Mouse (Mus musculus): Measurements from ENCODE around the gene Sacm1l. TPM values are rescaled to one million over a fixed set of nuclear protein-coding genes. Genes with fewer than 3 reads are reported as not detected.

Sacm1l gene
- total RNA-seq (2014; fragmentation: Nextera tagmentation) (42.3 and 43.3 TPM in 2 replicates), total RNA-seq (2017) (54.7 and 59.7 TPM in 2 replicates), polyA plus RNA-seq (2012) (1.8 and 2.0 TPM in 2 replicates)

DNA sequence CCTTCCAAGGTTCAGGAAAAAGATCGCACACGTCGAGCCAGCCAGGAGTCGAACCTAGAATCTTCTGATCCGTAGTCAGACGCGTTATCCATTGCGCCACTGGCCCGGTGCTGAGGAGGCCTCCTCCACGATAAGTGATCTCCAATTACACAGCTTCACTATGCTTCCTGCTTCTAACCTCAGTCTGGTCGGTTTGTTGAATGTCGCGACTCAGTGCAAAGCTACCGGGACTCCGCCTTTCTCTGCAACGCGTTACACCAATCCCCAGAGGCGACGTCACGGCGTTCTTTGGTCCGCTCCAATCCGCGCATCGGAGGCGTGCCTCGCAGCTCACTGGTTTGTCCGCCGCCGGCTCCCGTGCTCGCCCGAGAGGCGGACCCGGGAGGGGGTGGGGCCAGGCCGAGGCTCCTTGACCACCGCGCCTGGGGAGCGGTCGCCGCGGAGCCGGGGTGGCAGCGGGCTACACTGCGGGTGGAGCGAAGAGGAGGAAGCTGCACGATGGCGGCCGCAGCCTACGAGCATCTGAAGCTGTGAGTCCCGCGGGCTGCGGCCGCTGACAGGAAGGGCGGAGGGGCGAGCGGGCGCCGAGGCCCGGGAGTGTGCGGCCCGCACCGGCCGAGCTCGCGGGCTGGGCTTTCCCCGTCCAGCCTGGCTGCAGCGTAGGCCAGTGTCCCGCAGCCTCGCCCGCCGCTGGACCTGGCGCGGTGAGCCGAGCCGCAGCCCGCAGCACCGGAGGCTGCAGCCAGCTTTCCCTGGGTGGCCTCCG, at the start of gene Sacm1l:
Gene Sacm1l (plus strand): TSS at position 368 of the 766 bp plus-strand sequence.
- ATAC-seq (ENCODE audit: extremely low read depth, insufficient number of reproducible peaks, low FRiP score, poor library complexity, severe bottlenecking) = peak; percentile 99

DNA sequence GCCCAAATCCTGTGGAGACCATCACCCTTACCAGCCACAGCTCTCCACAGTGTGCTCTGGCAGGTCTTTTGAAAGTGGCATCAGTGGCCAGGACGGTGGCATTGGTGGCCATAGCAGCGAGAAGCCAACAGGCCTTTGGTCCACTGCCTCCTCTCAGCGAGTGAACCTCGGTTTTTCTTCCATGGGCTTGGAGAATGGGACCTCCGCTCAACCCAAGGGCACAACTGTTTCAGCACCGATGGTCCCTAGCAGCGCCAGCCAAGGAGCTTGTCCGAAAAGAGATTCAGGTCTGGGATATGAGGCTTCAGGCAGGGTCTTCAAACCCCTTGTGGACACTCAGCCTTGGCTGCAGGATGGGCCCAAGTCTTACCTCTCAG, 49.7 kb upstream of the Sacm1l start:
- no peaks in the 10 kb centered on the region for H3K9me3 ChIP-seq (replicated peaks)
- peaks cover 65% of the 10 kb centered on the region for H3K4me1 ChIP-seq (ENCODE audit: insufficient read depth, low read depth, low read length)
- ATAC-seq (ENCODE audit: extremely low read depth, insufficient number of reproducible peaks, low FRiP score, poor library complexity, severe bottlenecking) = no peak
- H3K27me3 ChIP-seq (ENCODE audit: insufficient read depth, low read length) = peaks cover 7% of the 10 kb centered on the region; the same call in 1 of the 2 replicates
- DNase-seq (ENCODE audit: low spot score) = no peak
- no peak for TF ChIP-seq TAL1 (conservative IDR thresholded peaks at IDR 0.05; ENCODE audit: low read depth, low read length)
- TF ChIP-seq GATA2 (IDR thresholded peaks at IDR 0.05; ENCODE audit: borderline replicate concordance, low read depth, low read length) = no peak
- no peak for TF ChIP-seq GATA1 (IDR thresholded peaks at IDR 0.05; ENCODE audit: borderline replicate concordance, low read length)
- no peak for TF ChIP-seq POLR2AphosphoS5 (IDR thresholded peaks at IDR 0.05; ENCODE audit: insufficient replicate concordance, low read depth, low read length)
- no peak for TF ChIP-seq CTCF (IDR thresholded peaks at IDR 0.05; ENCODE audit: low read depth, low read length)
- peak overlapping the region; percentile 77 for H3K4me3 ChIP-seq (ENCODE audit: low read depth, low read length)
- peaks cover 56% of the 10 kb centered on the region for H3K36me3 ChIP-seq (replicated peaks)

More for the DNA sequence above, at the start of gene Sacm1l:
- Histone ChIP-seq H3K4me3 (ENCODE audit: low read depth, low read length) (peak within 1 kb of the TSS; percentile 96), H3K36me3 (replicated peaks) (peaks cover 6% of the 10 kb centered on the region), H3K27me3 (ENCODE audit: insufficient read depth, low read length) (no peaks in the 10 kb centered on the region), H3K4me1 (ENCODE audit: insufficient read depth, low read depth, low read length) (peaks cover 35% of the 10 kb centered on the region), H3K9me3 (replicated peaks) (no peaks in the 10 kb centered on the region)
- DNase-seq (ENCODE audit: low spot score) = peak; percentile 95
- TF ChIP-seq TAL1 (conservative IDR thresholded peaks at IDR 0.05; ENCODE audit: low read depth, low read length) = no peak
- no peak for TF ChIP-seq GATA2 (IDR thresholded peaks at IDR 0.05; ENCODE audit: borderline replicate concordance, low read depth, low read length)

DNA sequence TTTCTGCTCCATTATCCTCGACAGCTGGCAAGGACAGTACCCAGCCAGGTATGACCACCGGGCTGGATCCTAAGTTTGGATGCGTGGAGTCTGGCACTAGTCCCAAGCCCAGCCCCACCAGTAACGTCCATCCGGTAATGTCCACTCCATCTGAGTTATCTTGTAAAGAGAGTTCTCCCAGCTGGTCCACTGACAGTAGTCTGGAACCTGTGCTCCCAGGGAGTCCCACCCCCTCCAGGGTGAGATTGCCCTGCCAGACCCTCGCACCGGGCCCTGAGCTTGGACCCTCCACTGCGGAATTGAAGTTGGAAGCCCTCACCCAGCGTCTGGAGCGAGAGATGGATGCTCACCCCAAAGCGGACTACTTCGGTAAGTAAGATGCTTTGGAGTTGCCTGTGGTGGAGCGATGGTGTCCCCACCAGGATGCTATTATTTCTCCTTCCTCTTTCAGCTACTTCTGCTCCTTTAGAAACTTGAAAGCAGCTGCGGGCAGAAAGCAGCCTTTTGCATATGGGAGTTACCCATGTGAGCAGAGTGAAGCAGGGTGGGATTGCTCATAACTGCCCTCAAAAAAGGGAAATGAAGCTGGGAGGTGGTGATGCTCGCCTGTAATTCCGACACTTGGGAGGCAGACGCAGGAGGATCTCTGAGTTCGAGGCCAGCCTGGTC, 49.2 kb upstream of the Sacm1l start:
- H3K36me3 ChIP-seq (replicated peaks) = peaks cover 60% of the 10 kb centered on the region
- peak overlapping the region; percentile 77 for H3K4me3 ChIP-seq (ENCODE audit: low read depth, low read length)
- ATAC-seq (ENCODE audit: extremely low read depth, insufficient number of reproducible peaks, low FRiP score, poor library complexity, severe bottlenecking) (no peak), DNase-seq (ENCODE audit: low spot score) (no peak)
- TF ChIP-seq POLR2AphosphoS5 (IDR thresholded peaks at IDR 0.05; ENCODE audit: insufficient replicate concordance, low read depth, low read length) = no peak
- TF ChIP-seq TAL1 (conservative IDR thresholded peaks at IDR 0.05; ENCODE audit: low read depth, low read length) = no peak
- no peak for TF ChIP-seq CTCF (IDR thresholded peaks at IDR 0.05; ENCODE audit: low read depth, low read length)
- TF ChIP-seq GATA1 (IDR thresholded peaks at IDR 0.05; ENCODE audit: borderline replicate concordance, low read length) = no peak
- TF ChIP-seq GATA2 (IDR thresholded peaks at IDR 0.05; ENCODE audit: borderline replicate concordance, low read depth, low read length) = no peak
- peaks cover 67% of the 10 kb centered on the region for H3K4me1 ChIP-seq (ENCODE audit: insufficient read depth, low read depth, low read length)
- peaks cover 4% of the 10 kb centered on the region; the same call in 1 of the 2 replicates for H3K27me3 ChIP-seq (ENCODE audit: insufficient read depth, low read length)
- H3K9me3 ChIP-seq (replicated peaks) = no peaks in the 10 kb centered on the region

DNA sequence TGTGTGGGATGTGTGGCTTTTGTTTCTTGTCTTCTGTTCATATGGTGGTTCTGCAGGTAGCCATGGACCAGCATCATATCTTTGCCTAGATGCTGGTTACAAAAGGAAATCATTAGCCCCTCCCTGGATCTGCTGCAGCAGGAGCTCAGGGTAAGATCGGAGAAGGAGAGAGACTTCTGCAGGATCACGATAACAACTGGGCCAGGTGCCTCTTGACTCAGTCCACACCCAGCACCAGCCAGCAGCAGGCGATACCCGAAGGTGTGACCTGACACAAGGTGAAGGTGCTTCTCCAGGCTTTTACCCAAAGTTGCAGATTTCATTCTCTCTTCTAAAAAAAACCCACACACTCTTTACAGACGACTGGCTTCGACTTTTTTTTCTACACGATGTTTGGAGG, 48.4 kb upstream of the Sacm1l start:
- Histone ChIP-seq H3K4me1 (ENCODE audit: insufficient read depth, low read depth, low read length) (peaks cover 75% of the 10 kb centered on the region), H3K4me3 (ENCODE audit: low read depth, low read length) (peak overlapping the region; percentile 57; the same call in 1 of the 2 replicates), H3K9me3 (replicated peaks) (no peaks in the 10 kb centered on the region), H3K27me3 (ENCODE audit: insufficient read depth, low read length) (no peaks in the 10 kb centered on the region), H3K36me3 (replicated peaks) (peaks cover 67% of the 10 kb centered on the region)
- no peak for DNase-seq (ENCODE audit: low spot score)
- no peak for TF ChIP-seq CTCF (IDR thresholded peaks at IDR 0.05; ENCODE audit: low read depth, low read length)
- no peak for ATAC-seq (ENCODE audit: extremely low read depth, insufficient number of reproducible peaks, low FRiP score, poor library complexity, severe bottlenecking)

DNA sequence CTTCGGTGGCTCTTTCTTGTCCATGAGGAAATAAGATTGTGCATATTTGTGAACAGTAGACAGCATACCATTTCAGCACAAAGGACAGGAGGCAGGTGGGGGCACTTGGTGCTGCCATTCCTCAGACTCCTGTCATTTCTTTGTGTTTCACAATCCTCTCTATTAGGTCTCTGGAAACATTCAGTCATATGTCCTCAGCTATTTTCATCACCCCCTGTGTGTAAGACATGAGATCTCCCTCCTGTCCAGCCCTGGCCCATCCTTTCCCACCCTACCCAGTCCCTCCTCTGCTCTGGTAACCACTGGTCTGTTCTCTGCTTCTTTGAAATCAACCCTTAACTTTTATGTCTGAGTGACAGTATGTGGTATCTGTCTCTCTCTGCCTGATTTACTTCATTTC, 46.0 kb upstream of the Sacm1l start:
- Histone ChIP-seq H3K36me3 (replicated peaks) (peaks cover 88% of the 10 kb centered on the region), H3K4me3 (ENCODE audit: low read depth, low read length) (no peak overlapping the region), H3K27me3 (ENCODE audit: insufficient read depth, low read length) (no peaks in the 10 kb centered on the region), H3K9me3 (replicated peaks) (no peaks in the 10 kb centered on the region), H3K4me1 (ENCODE audit: insufficient read depth, low read depth, low read length) (peaks cover 82% of the 10 kb centered on the region)
- DNase-seq (ENCODE audit: low spot score) (no peak), ATAC-seq (ENCODE audit: extremely low read depth, insufficient number of reproducible peaks, low FRiP score, poor library complexity, severe bottlenecking) (no peak)
- no peak for TF ChIP-seq CTCF (IDR thresholded peaks at IDR 0.05; ENCODE audit: low read depth, low read length)
- no peak for TF ChIP-seq TAL1 (conservative IDR thresholded peaks at IDR 0.05; ENCODE audit: low read depth, low read length)
- TF ChIP-seq POLR2AphosphoS5 (IDR thresholded peaks at IDR 0.05; ENCODE audit: insufficient replicate concordance, low read depth, low read length) = no peak
- no peak for TF ChIP-seq GATA2 (IDR thresholded peaks at IDR 0.05; ENCODE audit: borderline replicate concordance, low read depth, low read length)
- no peak for TF ChIP-seq GATA1 (IDR thresholded peaks at IDR 0.05; ENCODE audit: borderline replicate concordance, low read length)

DNA sequence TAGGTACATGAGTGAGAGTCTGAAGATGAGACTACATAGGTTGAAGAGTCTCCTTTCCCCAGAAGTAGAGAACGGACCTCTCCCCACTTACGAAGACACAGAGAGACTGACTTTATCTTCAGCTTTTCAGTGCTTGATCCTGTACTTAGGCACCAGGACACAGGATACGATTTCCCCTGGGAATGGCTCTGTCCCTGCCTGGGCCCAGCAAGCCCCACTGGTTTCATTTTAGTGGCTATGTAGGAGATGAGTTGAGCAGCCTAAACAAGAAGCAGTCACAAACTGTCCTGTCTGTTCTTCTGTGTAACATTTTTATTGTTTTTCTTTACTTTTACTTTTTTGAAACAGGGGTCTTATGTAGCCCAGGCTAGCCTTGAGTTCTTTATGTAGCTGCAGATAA, 44.7 kb upstream of the Sacm1l start:
- no peak for TF ChIP-seq GATA2 (IDR thresholded peaks at IDR 0.05; ENCODE audit: borderline replicate concordance, low read depth, low read length)
- TF ChIP-seq TAL1 (conservative IDR thresholded peaks at IDR 0.05; ENCODE audit: low read depth, low read length) = no peak
- TF ChIP-seq POLR2AphosphoS5 (IDR thresholded peaks at IDR 0.05; ENCODE audit: insufficient replicate concordance, low read depth, low read length) = no peak
- TF ChIP-seq GATA1 (IDR thresholded peaks at IDR 0.05; ENCODE audit: borderline replicate concordance, low read length) = no peak
- no peak for TF ChIP-seq CTCF (IDR thresholded peaks at IDR 0.05; ENCODE audit: low read depth, low read length)
- no peak for DNase-seq (ENCODE audit: low spot score)
- Histone ChIP-seq H3K27me3 (ENCODE audit: insufficient read depth, low read length) (no peaks in the 10 kb centered on the region), H3K4me1 (ENCODE audit: insufficient read depth, low read depth, low read length) (peaks cover 78% of the 10 kb centered on the region), H3K9me3 (replicated peaks) (no peaks in the 10 kb centered on the region), H3K4me3 (ENCODE audit: low read depth, low read length) (no peak overlapping the region), H3K36me3 (replicated peaks) (peaks cover 94% of the 10 kb centered on the region)
- no peak for ATAC-seq (ENCODE audit: extremely low read depth, insufficient number of reproducible peaks, low FRiP score, poor library complexity, severe bottlenecking)

Measured in G1E (cell line).